Mouse (Mus musculus) myocyte (in vitro differentiated cells): ENCODE data around the gene Guk1. TPM values are rescaled to one million over a fixed set of nuclear protein-coding genes. Genes with fewer than 3 reads are reported as not detected.

Source experiments
- H3K27me3 ChIP-seq: one replicate; pipeline ENCODE4 v1.6.1; 2011; ENCODE audit not compliant: control insufficient read depth, insufficient read depth, insufficient read length
- H3K36me3 ChIP-seq: one replicate; pipeline ENCODE4 v1.6.1; 2011; ENCODE audit not compliant: control insufficient read depth, insufficient read depth
- H3K4me2 ChIP-seq: one replicate; pipeline ENCODE4 v1.6.1; 2011; ENCODE audit warnings: low read depth, control low read depth
- H3K4me3 ChIP-seq: one replicate; pipeline ENCODE4 v1.5.1; 2011; ENCODE audit warnings: mild to moderate bottlenecking, control low read depth, moderate library complexity
- H3K79me2 ChIP-seq: one replicate; pipeline ENCODE4 v1.6.1; 2011; ENCODE audit not compliant: control insufficient read depth, insufficient read depth
- H3ac ChIP-seq: one replicate; pipeline ENCODE4 v1.6.1; 2011; ENCODE audit not compliant: control insufficient read depth, insufficient read length
- CEBPB ChIP-seq: IDR thresholded peaks from 2 replicates; pipeline ENCODE4 v1.6.1; 2011; ENCODE audit warnings: mild to moderate bottlenecking, moderate library complexity; ENCODE audit not compliant: poor library complexity, insufficient read depth, severe bottlenecking
- E2F4 ChIP-seq: IDR thresholded peaks from one replicate; pipeline ENCODE4 v1.6.1; 2011; ENCODE audit warnings: mild to moderate bottlenecking, control low read depth, moderate library complexity; ENCODE audit not compliant: insufficient read depth
- MAX ChIP-seq: IDR thresholded peaks from one replicate; pipeline ENCODE4 v1.6.1; 2011; ENCODE audit warnings: low read depth, mild to moderate bottlenecking, control low read depth
- MYOD1 ChIP-seq, 3 experiments: IDR thresholded peaks; one replicate each; pipeline ENCODE4 v1.6.1; 2011; ENCODE audit warnings: control low read depth in 2 of 3, low read depth in 2 of 3, mild to moderate bottlenecking in 2 of 3, moderate library complexity in 1 of 3; ENCODE audit not compliant: insufficient read length in 2 of 3, control insufficient read depth in 1 of 3
- MYOG ChIP-seq, 3 experiments: IDR thresholded peaks; one replicate each; pipeline ENCODE4 v1.6.1; 2011; ENCODE audit warnings: control low read depth in 2 of 3, low read depth in 2 of 3, mild to moderate bottlenecking in 2 of 3; ENCODE audit not compliant: insufficient read length in 2 of 3, control insufficient read depth in 1 of 3, insufficient read depth in 1 of 3
- POLR2A ChIP-seq: IDR thresholded peaks from one replicate; pipeline ENCODE4 v1.6.1; 2011; ENCODE audit warnings: low read depth, mild to moderate bottlenecking, control low read depth, moderate library complexity; ENCODE audit not compliant: insufficient read length
- POLR2AphosphoS2 ChIP-seq: IDR thresholded peaks from one replicate; pipeline ENCODE4 v1.6.1; 2011; ENCODE audit warnings: low read depth, control low read depth; ENCODE audit not compliant: insufficient read length
- REST ChIP-seq: IDR thresholded peaks from one replicate; pipeline ENCODE4 v1.6.1; 2011; ENCODE audit warnings: mild to moderate bottlenecking, control low read depth, moderate library complexity; ENCODE audit not compliant: insufficient read depth, insufficient read length
- SRF ChIP-seq: IDR thresholded peaks from one replicate; pipeline ENCODE4 v1.6.1; 2011; ENCODE audit warnings: low read depth; ENCODE audit not compliant: control insufficient read depth, insufficient read length
- TCF12 ChIP-seq: IDR thresholded peaks from one replicate; pipeline ENCODE4 v1.6.1; 2011; ENCODE audit warnings: mild to moderate bottlenecking, control low read depth; ENCODE audit not compliant: poor library complexity, insufficient read depth, severe bottlenecking
- TCF3 ChIP-seq: IDR thresholded peaks from one replicate; pipeline ENCODE4 v1.6.1; 2011; ENCODE audit warnings: low read depth, control low read depth; ENCODE audit not compliant: insufficient read length
- USF1 ChIP-seq: IDR thresholded peaks from one replicate; pipeline ENCODE4 v1.6.1; 2011; ENCODE audit warnings: low read depth, mild to moderate bottlenecking, control low read depth, moderate library complexity
- polyA plus RNA-seq: library from polyadenylated mRNA; unstranded; fragments of >200 nt; fragmentation: generic; extraction: Trizol; gene quantifications from one replicate; pipeline ENCODE4 v1.2.1, GENCODE M21; 2012; ENCODE audit warnings: missing spikeins

Guk1 gene
- polyA plus RNA-seq, 1 experiment, result 63.5 TPM

- no peaks in the 10 kb centered on the region for H3K79me2 ChIP-seq
- TF ChIP-seq MYOD1 (IDR thresholded peaks at IDR 0.05; ENCODE audit: control insufficient read depth in 1 of 3, insufficient read length in 2 of 3, low read depth in 2 of 3), result no peak
- TF ChIP-seq REST, result no peak
- no peak for TF ChIP-seq POLR2AphosphoS2
- no peak for TF ChIP-seq MYOG (IDR thresholded peaks at IDR 0.05; ENCODE audit: control insufficient read depth in 1 of 3, insufficient read depth in 1 of 3, insufficient read length in 2 of 3, low read depth in 2 of 3)
- TF ChIP-seq CEBPB, result no peak
- TF ChIP-seq MAX, result no peak
- no peaks in the 10 kb centered on the region for H3K36me3 ChIP-seq
- no peak overlapping the region for H3K4me2 ChIP-seq
- peaks cover 4% of the 10 kb centered on the region for H3K27me3 ChIP-seq
- H3ac ChIP-seq, result no peak overlapping the region
- no peak overlapping the region for H3K4me3 ChIP-seq
Observed at GRCm38 (mm10) chr11:59142962-59143361, 49.0 kb downstream of the Guk1 start.

GRCm38 (mm10) chr11:59141772-59142370 lies 50.1 kb downstream of the Guk1 start:
- no peak overlapping the region for H3K4me3 ChIP-seq

GRCm38 (mm10) chr11:59138537-59139486 lies 53.2 kb downstream of the Guk1 start:
- H3K79me2 ChIP-seq, result no peaks in the 10 kb centered on the region
- peaks cover 34% of the 10 kb centered on the region for H3K27me3 ChIP-seq
- no peaks in the 10 kb centered on the region for H3K36me3 ChIP-seq
- no peak overlapping the region for H3ac ChIP-seq
- H3K4me3 ChIP-seq, result peak overlapping the region; percentile 25
- TF ChIP-seq TCF12, result peak; percentile 21
- TF ChIP-seq MYOD1 (IDR thresholded peaks at IDR 0.05; ENCODE audit: control insufficient read depth in 1 of 3, insufficient read length in 2 of 3, low read depth in 2 of 3), result peak; percentile 35 to 87 (median 50)
- no peak for TF ChIP-seq TCF3
- TF ChIP-seq E2F4, result no peak
- no peak for TF ChIP-seq CEBPB
- no peak for TF ChIP-seq REST
- TF ChIP-seq SRF, result no peak
- TF ChIP-seq USF1, result no peak
- peak; percentile 22 to 91 (median 54) for TF ChIP-seq MYOG (IDR thresholded peaks at IDR 0.05; ENCODE audit: control insufficient read depth in 1 of 3, insufficient read depth in 1 of 3, insufficient read length in 2 of 3, low read depth in 2 of 3)
- TF ChIP-seq POLR2A, result peak; percentile 74
- no peak for TF ChIP-seq MAX
- TF ChIP-seq POLR2AphosphoS2, result peak; percentile 73
- H3K4me2 ChIP-seq, result peak overlapping the region; percentile 65

More at GRCm38 (mm10) chr11:59141772-59142370, 50.1 kb downstream of the Guk1 start:
- H3ac ChIP-seq, result no peak overlapping the region
- no peak overlapping the region for H3K4me2 ChIP-seq
- peaks cover 10% of the 10 kb centered on the region for H3K27me3 ChIP-seq
- no peaks in the 10 kb centered on the region for H3K79me2 ChIP-seq
- no peaks in the 10 kb centered on the region for H3K36me3 ChIP-seq
- TF ChIP-seq USF1 (no peak), E2F4 (no peak), TCF12 (no peak), MYOG (IDR thresholded peaks at IDR 0.05; ENCODE audit: control insufficient read depth in 1 of 3, insufficient read depth in 1 of 3, insufficient read length in 2 of 3, low read depth in 2 of 3) (no peak), MAX (no peak), POLR2AphosphoS2 (no peak), MYOD1 (IDR thresholded peaks at IDR 0.05; ENCODE audit: control insufficient read depth in 1 of 3, insufficient read length in 2 of 3, low read depth in 2 of 3) (no peak), POLR2A (no peak), TCF3 (no peak), REST (no peak), SRF (no peak), CEBPB (no peak)

GRCm38 (mm10) chr11:59136994-59137706 lies 54.9 kb downstream of the Guk1 start:
- peak overlapping the region; percentile 65 for H3K4me2 ChIP-seq
- H3K36me3 ChIP-seq, result no peaks in the 10 kb centered on the region
- peaks cover 50% of the 10 kb centered on the region for H3K27me3 ChIP-seq
- H3K79me2 ChIP-seq, result no peaks in the 10 kb centered on the region
- no peak for TF ChIP-seq REST
- no peak for TF ChIP-seq SRF
- no peak for TF ChIP-seq POLR2AphosphoS2
- TF ChIP-seq E2F4, result no peak
- TF ChIP-seq USF1, result no peak
- TF ChIP-seq POLR2A, result no peak
- no peak for TF ChIP-seq MYOG (IDR thresholded peaks at IDR 0.05; ENCODE audit: control insufficient read depth in 1 of 3, insufficient read depth in 1 of 3, insufficient read length in 2 of 3, low read depth in 2 of 3)
- TF ChIP-seq CEBPB, result no peak
- TF ChIP-seq TCF3, result no peak
- TF ChIP-seq TCF12, result no peak
- peak overlapping the region; percentile 25 for H3K4me3 ChIP-seq
- H3ac ChIP-seq, result no peak overlapping the region
